Mouse (Mus musculus): ENCODE results near the gene Auts2.

GRCm38 (mm10) chr5:132161338-132162205 lies 381.6 kb downstream of the Auts2 start:
- TF ChIP-seq CTCF (IDR thresholded peaks at IDR 0.05) = no peak
- TF ChIP-seq POLR2A (IDR thresholded peaks at IDR 0.05; ENCODE audit: insufficient read depth, low read depth, low read length) = no peak

All from heart, adult 2 months (tissue).